Mouse (Mus musculus): ENCODE measurements around the gene Olfr1278.

- TF ChIP-seq CTCF (conservative IDR thresholded peaks at IDR 0.05 in 1 of 2, IDR thresholded peaks at IDR 0.05 in 1 of 2; ENCODE audit: low read depth in 2 of 2, low read length in 2 of 2) (no peak), POLR2AphosphoS2 (IDR thresholded peaks at IDR 0.05; ENCODE audit: low read depth, low read length) (no peak), POLR2A (IDR thresholded peaks at IDR 0.05; ENCODE audit: low read depth, low read length) (no peak), USF1 (IDR thresholded peaks at IDR 0.05; ENCODE audit: low read depth, low read length) (no peak), EP300 (IDR thresholded peaks at IDR 0.05; ENCODE audit: low read length) (no peak), UBTF (IDR thresholded peaks at IDR 0.05; ENCODE audit: low read depth, low read length) (no peak), ZC3H11A (IDR thresholded peaks at IDR 0.05; ENCODE audit: low read depth, low read length) (no peak)
These were observed 15.9 kb upstream of the Olfr1278 start, which contains the start of gene Olfr1277 for GRCm38 (mm10) chr2:111274006-111274405.
